Mouse (Mus musculus) gastrocnemius, adult 8-10 months (tissue): ENCODE data around the gene Actg2. TPM values are rescaled to one million over a fixed set of nuclear protein-coding genes. Genes with fewer than 3 reads are reported as not detected.

Experiments
- DNase-seq, 2 experiments: peaks; one replicate each; pipeline ENCODE4 v3.0.0; 2022; ENCODE audit warnings: low spot score in 2 of 2
- total RNA-seq, 4 experiments: library from RNA; stranded (reverse); gene quantifications; 2 replicates each; pipeline ENCODE4 v1.2.4; 2022

Actg2 gene
- total RNA-seq, 4 experiments from 2014 or later: 0.39 to 0.73 (median 0.55) TPM

GRCm38 (mm10) chr6:83480019-83480655, 55.9 kb downstream of the Actg2 start:
- DNase-seq: no peak

GRCm38 (mm10) chr6:83479193-83479592, 56.9 kb downstream of the Actg2 start:
- no peak for DNase-seq

DNA sequence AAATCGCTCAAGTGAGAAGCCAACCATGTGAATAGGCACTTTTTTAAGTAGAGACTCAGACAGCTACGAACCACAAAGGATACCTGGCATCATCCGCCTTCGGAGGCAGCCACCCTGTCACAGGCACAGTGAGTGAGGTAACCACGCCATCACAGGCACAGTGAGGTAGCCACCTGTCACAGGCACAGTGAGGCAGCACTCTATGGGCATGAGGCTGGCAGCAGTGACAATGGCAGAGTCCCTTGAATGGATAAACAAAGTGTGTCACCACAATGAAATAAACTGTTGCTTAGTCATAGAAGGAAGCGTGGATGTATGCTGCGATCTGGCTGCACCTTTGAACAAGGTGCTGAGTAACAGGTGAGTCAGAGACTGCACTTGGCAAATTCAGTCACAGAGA, 57.4 kb downstream of the Actg2 start:
- DNase-seq: no peak

DNA sequence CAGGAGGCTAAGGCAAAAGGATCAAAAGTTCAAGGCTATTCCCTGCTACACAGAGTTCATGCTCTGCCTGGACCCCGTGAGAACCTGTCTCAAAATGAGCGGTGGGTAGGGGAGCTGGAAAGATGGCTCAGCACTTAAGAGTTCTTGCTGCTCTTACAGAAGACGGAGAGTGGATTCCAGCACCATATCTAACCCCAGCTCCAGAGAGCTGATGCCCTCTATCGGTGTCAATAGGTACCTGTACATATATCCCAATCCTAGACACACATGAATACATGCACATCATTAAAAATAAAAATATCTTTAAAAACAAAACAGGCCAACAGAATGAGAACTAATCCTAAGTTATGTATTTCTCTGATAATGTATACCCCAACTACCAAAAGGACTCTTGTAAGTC, 57.8 kb downstream of the Actg2 start:
- DNase-seq: no peak

DNA sequence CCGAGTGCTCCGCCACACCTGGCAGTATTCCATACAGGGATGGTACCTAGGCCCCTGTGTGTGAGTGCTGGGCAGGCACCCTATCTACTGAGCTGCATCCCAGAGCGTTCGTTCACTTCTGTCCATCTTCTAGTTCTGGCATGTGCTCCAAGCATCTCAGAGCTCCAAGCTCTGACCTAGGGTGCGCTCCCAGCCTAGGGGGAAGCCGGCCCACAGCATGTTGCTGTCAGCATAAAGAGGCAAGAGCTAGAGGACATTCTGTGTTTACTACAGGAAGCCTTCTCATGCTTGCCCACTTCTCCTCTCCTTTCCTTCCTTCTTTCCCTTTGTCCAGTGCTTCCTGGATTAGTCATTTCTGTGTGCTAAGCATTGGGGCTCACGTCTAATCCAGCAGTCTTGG, 60.6 kb downstream of the Actg2 start:
- no peak for DNase-seq

DNA sequence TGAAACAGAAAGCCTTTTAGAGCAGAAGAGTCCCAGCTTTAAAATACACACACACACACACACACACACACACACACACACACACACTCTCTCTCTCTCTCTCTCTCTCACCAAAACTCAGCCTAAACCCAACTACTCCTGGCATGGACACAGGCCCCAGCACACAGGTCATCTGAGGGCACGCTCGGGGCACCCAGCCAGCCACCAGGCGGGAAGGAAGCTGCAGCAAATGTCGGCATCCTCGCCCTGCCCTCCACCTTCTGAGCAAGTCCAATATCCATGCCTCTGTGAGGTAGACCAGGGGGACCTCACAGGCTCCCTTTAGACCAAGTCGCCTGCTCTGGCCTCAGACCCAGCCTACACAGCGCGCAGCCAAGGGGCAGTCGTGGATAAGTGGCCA, 62.8 kb downstream of the Actg2 start:
- peak in 1 of 2 experiments; percentile 54 for DNase-seq

GRCm38 (mm10) chr6:83471739-83472138, 64.3 kb downstream of the Actg2 start:
- DNase-seq: no peak

DNA sequence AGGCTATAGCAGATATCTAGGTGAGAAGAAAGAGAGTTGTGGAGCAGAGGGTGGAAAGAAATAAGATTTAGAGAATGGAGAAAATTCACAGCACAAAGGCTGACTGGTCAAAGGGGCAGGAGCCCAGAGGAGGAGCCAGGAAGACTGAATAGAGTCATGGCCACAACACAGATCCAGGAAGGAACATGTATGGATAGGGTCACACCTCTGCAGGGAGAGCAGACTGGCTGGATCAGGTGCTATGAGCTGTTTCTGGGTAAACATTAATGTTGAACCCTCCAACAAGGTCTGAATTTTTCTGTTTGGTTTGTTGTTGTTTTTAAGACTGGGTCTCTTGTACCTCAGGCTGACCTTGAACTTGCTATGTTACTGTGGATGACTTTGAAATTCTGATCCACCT, 72.1 kb downstream of the Actg2 start:
- DNase-seq: no peak

Other genes starting within 250 kb of the Actg2 start
- gene Mthfd2, start 210.4 kb downstream of the Actg2 start, total RNA-seq: 1 to 10 TPM; 2.9 to 4.7 (median 3.2) TPM
- 10 to 100 TPM in 1 of 4 experiments, 1 to 10 TPM in 3; 7.8 to 10.0 (median 8.7) TPM for gene Mob1a, start 210.2 kb downstream of the Actg2 start, total RNA-seq
- 100 to 1,000 TPM; 190 to 220 (median 193) TPM for gene Bola3, start 187.1 kb downstream of the Actg2 start, total RNA-seq
- 10 to 100 TPM in 3 of 4 experiments, 1 to 10 TPM in 1; 9.8 to 20.1 (median 14.8) TPM for gene Tet3, start 77.2 kb downstream of the Actg2 start, total RNA-seq
- gene Dguok, start 29.3 kb downstream of the Actg2 start, total RNA-seq: 10 to 100 TPM; 14.6 to 17.3 (median 16.2) TPM
- 1 to 10 TPM; 5.6 to 6.8 (median 6.3) TPM for gene Stambp, start 36.5 kb upstream of the Actg2 start, total RNA-seq
- gene Clec4f, start 119.9 kb upstream of the Actg2 start, total RNA-seq: not detected
- gene Cd207, start 141.6 kb upstream of the Actg2 start, total RNA-seq: not detected
- not detected for gene Vax2, start 175.0 kb upstream of the Actg2 start, total RNA-seq
- not detected for gene Atp6v1b1, start 206.7 kb upstream of the Actg2 start, total RNA-seq
- gene Ankrd53, start 226.4 kb upstream of the Actg2 start, total RNA-seq: not detected
- gene Tex261, start 239.5 kb upstream of the Actg2 start, total RNA-seq: 10 to 100 TPM; 46.9 to 56.0 (median 53.8) TPM